Mouse (Mus musculus) myocyte (in vitro differentiated cells): ENCODE data around the gene Stk11.

Experiments
- CEBPB ChIP-seq: IDR thresholded peaks from 2 replicates; pipeline ENCODE4 v1.6.1; 2011; ENCODE audit warnings: mild to moderate bottlenecking, moderate library complexity; ENCODE audit not compliant: poor library complexity, insufficient read depth, severe bottlenecking
- E2F4 ChIP-seq: IDR thresholded peaks from one replicate; pipeline ENCODE4 v1.6.1; 2011; ENCODE audit warnings: mild to moderate bottlenecking, control low read depth, moderate library complexity; ENCODE audit not compliant: insufficient read depth
- MAX ChIP-seq: IDR thresholded peaks from one replicate; pipeline ENCODE4 v1.6.1; 2011; ENCODE audit warnings: low read depth, mild to moderate bottlenecking, control low read depth
- MYOD1 ChIP-seq, 3 experiments: IDR thresholded peaks; one replicate each; pipeline ENCODE4 v1.6.1; 2011; ENCODE audit warnings: control low read depth in 2 of 3, low read depth in 2 of 3, mild to moderate bottlenecking in 2 of 3, moderate library complexity in 1 of 3; ENCODE audit not compliant: insufficient read length in 2 of 3, control insufficient read depth in 1 of 3
- MYOG ChIP-seq, 3 experiments: IDR thresholded peaks; one replicate each; pipeline ENCODE4 v1.6.1; 2011; ENCODE audit warnings: control low read depth in 2 of 3, low read depth in 2 of 3, mild to moderate bottlenecking in 2 of 3; ENCODE audit not compliant: insufficient read length in 2 of 3, control insufficient read depth in 1 of 3, insufficient read depth in 1 of 3
- POLR2A ChIP-seq: IDR thresholded peaks from one replicate; pipeline ENCODE4 v1.6.1; 2011; ENCODE audit warnings: low read depth, mild to moderate bottlenecking, control low read depth, moderate library complexity; ENCODE audit not compliant: insufficient read length
- POLR2AphosphoS2 ChIP-seq: IDR thresholded peaks from one replicate; pipeline ENCODE4 v1.6.1; 2011; ENCODE audit warnings: low read depth, control low read depth; ENCODE audit not compliant: insufficient read length
- REST ChIP-seq: IDR thresholded peaks from one replicate; pipeline ENCODE4 v1.6.1; 2011; ENCODE audit warnings: mild to moderate bottlenecking, control low read depth, moderate library complexity; ENCODE audit not compliant: insufficient read depth, insufficient read length
- TCF12 ChIP-seq: IDR thresholded peaks from one replicate; pipeline ENCODE4 v1.6.1; 2011; ENCODE audit warnings: mild to moderate bottlenecking, control low read depth; ENCODE audit not compliant: poor library complexity, insufficient read depth, severe bottlenecking
- TCF3 ChIP-seq: IDR thresholded peaks from one replicate; pipeline ENCODE4 v1.6.1; 2011; ENCODE audit warnings: low read depth, control low read depth; ENCODE audit not compliant: insufficient read length
- USF1 ChIP-seq: IDR thresholded peaks from one replicate; pipeline ENCODE4 v1.6.1; 2011; ENCODE audit warnings: low read depth, mild to moderate bottlenecking, control low read depth, moderate library complexity

- no peak for TF ChIP-seq POLR2A
- TF ChIP-seq TCF12: no peak
- TF ChIP-seq MAX: no peak
- TF ChIP-seq MYOD1 (IDR thresholded peaks at IDR 0.05; ENCODE audit: control insufficient read depth in 1 of 3, insufficient read length in 2 of 3, low read depth in 2 of 3): no peak
- TF ChIP-seq MYOG (IDR thresholded peaks at IDR 0.05; ENCODE audit: control insufficient read depth in 1 of 3, insufficient read depth in 1 of 3, insufficient read length in 2 of 3, low read depth in 2 of 3): no peak
- TF ChIP-seq USF1: no peak
- no peak for TF ChIP-seq CEBPB
- TF ChIP-seq POLR2AphosphoS2: no peak
- no peak for TF ChIP-seq REST
- no peak for TF ChIP-seq E2F4
- no peak for TF ChIP-seq TCF3
Observed at GRCm38 (mm10) chr10:80089146-80089545, 26.5 kb upstream of the Stk11 start.
